Mouse (Mus musculus) spleen, adult 2 months (tissue): ENCODE data around the gene Arfgap3. TPM values are rescaled to one million over a fixed set of nuclear protein-coding genes. Genes with fewer than 3 reads are reported as not detected.
"Not testable (repeated sequence)": the region's sequence is repeated elsewhere in the genome, so short reads cannot be mapped to it uniquely, and the experiment has no call there.

Experiments used
- DNase-seq, 2 experiments: peaks; one replicate each; pipeline versions ENCODE4 v3.0.0 to v3.0.0-alpha.2; 2012 to 2021; ENCODE audit warnings: low spot score in 2 of 2, low read depth in 1 of 2
- H3K27ac ChIP-seq: fragments of 200-500 bp; 2 replicates; pipeline ENCODE4 v1.5.1; 2012; ENCODE audit warnings: low read length, inconsistent platforms; ENCODE audit not compliant: insufficient read depth
- H3K27me3 ChIP-seq: fragments of 200-500 bp; 2 replicates; pipeline ENCODE4 v1.6.1; 2012; ENCODE audit warnings: mild to moderate bottlenecking, moderate library complexity, low read length, inconsistent platforms; ENCODE audit not compliant: control insufficient read depth, insufficient read depth
- H3K36me3 ChIP-seq: fragments of 200-500 bp; 2 replicates; pipeline ENCODE4 v1.6.1; 2012; ENCODE audit warnings: mild to moderate bottlenecking, low read length, inconsistent platforms; ENCODE audit not compliant: control insufficient read depth, insufficient read depth
- H3K4me1 ChIP-seq: fragments of 200-500 bp; 2 replicates; pipeline ENCODE4 v1.6.1; 2011; ENCODE audit warnings: inconsistent platforms; ENCODE audit not compliant: control insufficient read depth, insufficient read depth, insufficient read length
- H3K4me3 ChIP-seq: fragments of 200-500 bp; 2 replicates; pipeline ENCODE4 v1.5.1; 2011; ENCODE audit warnings: mild to moderate bottlenecking, inconsistent platforms; ENCODE audit not compliant: insufficient read depth, insufficient read length; ENCODE audit errors: extremely low read depth
- CTCF ChIP-seq: fragments of 200-500 bp; IDR thresholded peaks from 2 replicates; pipeline ENCODE4 v1.5.1; 2011; ENCODE audit warnings: mild to moderate bottlenecking, inconsistent platforms; ENCODE audit not compliant: insufficient read depth, insufficient read length, insufficient replicate concordance; ENCODE audit errors: extremely low read depth
- POLR2A ChIP-seq: fragments of 200-500 bp; IDR thresholded peaks from 2 replicates; pipeline ENCODE4 v1.6.1; 2011; ENCODE audit warnings: low read depth, low read length, inconsistent platforms
- WGBS: fragments of 180-500 bp; shearing (Covaris S2); methylation state at CpG from one replicate; pipeline ENCODE4 v1.1.7; 2018; 5-methylcytosine and 5-hydroxymethylcytosine counted together
- polyA plus RNA-seq: library from polyadenylated mRNA; depleted of rRNA; stranded (reverse); fragments of >200 nt; gene quantifications from 2 replicates; pipeline ENCODE4 v1.2.3, GENCODE M21; 2012

Gene Arfgap3
- polyA plus RNA-seq, 1 experiment, result 14.6 TPM

DNA sequence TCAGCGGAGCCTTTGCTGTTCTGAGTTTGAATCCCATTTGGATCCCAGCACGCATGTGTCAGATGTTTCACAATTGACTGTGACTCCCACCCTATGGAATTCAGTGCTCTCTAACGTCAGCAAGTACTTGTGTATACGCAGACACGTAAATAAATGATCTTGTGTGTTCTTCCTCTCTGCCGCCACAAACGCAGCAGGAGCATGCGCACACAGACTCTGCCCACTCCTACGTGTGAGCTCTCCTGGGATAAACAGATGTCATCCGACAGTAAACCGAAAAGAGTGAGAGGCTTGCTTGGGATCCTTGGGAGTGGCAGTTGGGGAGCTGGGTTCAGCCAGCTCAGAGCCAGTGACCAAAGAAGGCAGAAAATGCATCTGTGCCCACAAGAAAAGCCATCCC lies 68.7 kb downstream of the Arfgap3 start:
- H3K4me1 ChIP-seq, result no peaks in the 10 kb centered on the region
- H3K4me3 ChIP-seq, result no peak overlapping the region
- TF ChIP-seq POLR2A, result no peak
- no peak for TF ChIP-seq CTCF
- no peaks in the 10 kb centered on the region for H3K27me3 ChIP-seq
- 85% methylated on average over 11 of the region's 11 CpGs for WGBS
- H3K36me3 ChIP-seq, result no peaks in the 10 kb centered on the region
- H3K27ac ChIP-seq, result no peak overlapping the region
- no peak for DNase-seq

DNA sequence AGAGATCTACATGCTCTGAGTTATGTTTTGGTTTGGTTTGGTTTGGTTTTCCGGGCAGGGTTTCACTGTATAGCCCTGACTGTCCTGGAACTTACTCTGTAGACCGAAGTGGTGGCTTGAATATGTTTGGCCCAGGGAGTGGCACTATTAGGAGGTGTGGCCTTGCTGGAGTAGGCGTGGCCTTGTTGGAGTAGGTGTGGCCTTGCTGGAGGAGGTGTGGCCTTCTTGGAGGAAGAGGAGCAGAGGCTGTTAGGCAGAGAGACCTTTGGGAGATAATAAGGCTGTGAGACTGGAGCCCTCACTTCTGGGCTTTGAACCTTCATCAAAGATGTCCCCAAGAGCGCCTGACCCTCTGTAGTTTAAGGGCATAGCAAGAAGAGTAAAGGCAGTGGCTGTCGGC lies 71.5 kb downstream of the Arfgap3 start:
- H3K27me3 ChIP-seq, result no peaks in the 10 kb centered on the region

DNA sequence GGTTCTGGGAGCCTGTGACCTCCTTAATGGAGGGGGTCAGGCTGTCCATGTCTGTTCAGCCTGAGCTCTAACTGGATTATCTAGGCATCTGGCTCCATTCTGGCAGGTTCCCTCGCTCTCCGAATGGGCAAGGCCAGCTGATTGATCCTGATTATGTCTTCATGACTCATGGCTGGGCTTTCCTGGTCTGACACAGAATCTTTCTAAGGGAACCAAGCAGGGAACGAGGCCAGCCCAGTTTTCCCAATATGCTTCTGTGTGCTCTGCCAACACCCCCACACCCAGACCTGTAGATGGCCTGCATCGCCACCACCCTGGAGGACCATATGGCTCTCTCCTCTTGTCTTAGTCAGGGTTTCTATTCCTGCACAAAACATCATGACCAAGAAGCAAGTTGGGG lies 72.6 kb downstream of the Arfgap3 start:
- TF ChIP-seq CTCF, result no peak
- no peak for TF ChIP-seq POLR2A

More for the DNA sequence above, 71.5 kb downstream of the Arfgap3 start:
- no peak overlapping the region for H3K27ac ChIP-seq
- no peak for DNase-seq
- TF ChIP-seq POLR2A (no peak), CTCF (no peak)
- WGBS, result 81% methylated on average over 5 of the region's 5 CpGs
- no peaks in the 10 kb centered on the region for H3K36me3 ChIP-seq
- no peaks in the 10 kb centered on the region for H3K4me1 ChIP-seq
- H3K4me3 ChIP-seq, result no peak overlapping the region

DNA sequence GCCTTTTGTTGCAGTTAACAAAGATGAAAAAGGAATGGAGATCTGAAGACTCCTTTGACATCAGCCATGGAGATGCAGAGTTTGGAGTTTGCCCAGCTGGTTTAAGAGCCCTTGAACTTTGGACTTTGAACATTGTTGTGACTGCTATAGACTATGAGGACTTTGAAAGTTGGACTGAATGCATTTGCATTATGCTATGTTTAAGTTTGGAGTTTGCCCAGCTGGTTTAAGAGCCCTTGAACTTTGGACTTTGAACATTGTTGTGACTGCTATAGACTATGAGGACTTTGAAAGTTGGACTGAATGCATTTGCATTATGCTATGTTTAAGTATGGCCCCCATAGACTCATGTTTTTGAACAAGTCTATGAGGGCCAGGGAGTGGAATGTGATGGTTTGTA lies 75.8 kb downstream of the Arfgap3 start:
- not testable (repeated sequence) for H3K27ac ChIP-seq, DNase-seq, H3K27me3 ChIP-seq, H3K4me3 ChIP-seq, H3K4me1 ChIP-seq, H3K36me3 ChIP-seq

More for the DNA sequence above, 72.6 kb downstream of the Arfgap3 start:
- Histone ChIP-seq H3K27ac (no peak overlapping the region), H3K36me3 (no peaks in the 10 kb centered on the region), H3K27me3 (no peaks in the 10 kb centered on the region), H3K4me3 (no peak overlapping the region), H3K4me1 (no peaks in the 10 kb centered on the region)
- 96% methylated on average over 4 of the region's 4 CpGs for WGBS
- no peak for DNase-seq

DNA sequence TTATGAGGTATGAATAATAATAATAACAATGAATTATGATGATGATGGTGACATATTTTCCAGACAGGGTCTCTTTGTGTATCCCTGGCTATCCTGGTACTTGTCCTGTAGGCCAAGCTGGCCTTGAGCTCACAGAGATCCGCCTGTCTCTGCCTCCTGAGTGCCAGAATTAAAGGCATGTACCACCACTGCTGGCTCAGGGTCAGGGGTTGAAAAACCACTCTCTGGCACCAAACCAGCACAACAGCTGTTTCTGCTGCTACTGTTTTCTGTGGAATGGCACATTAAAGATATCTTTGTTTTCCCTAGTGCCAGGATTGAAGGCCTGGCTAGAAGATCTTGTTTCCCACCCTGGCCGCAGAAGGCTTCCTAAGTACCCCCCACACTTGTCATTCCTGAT lies 77.0 kb downstream of the Arfgap3 start:
- Histone ChIP-seq H3K4me1 (no peaks in the 10 kb centered on the region), H3K4me3 (no peak overlapping the region), H3K27me3 (no peaks in the 10 kb centered on the region), H3K27ac (no peak overlapping the region), H3K36me3 (no peaks in the 10 kb centered on the region)
- TF ChIP-seq CTCF, result no peak
- no peak for TF ChIP-seq POLR2A
- no peak for DNase-seq
- 86% methylated on average over 2 of the region's 2 CpGs for WGBS

DNA sequence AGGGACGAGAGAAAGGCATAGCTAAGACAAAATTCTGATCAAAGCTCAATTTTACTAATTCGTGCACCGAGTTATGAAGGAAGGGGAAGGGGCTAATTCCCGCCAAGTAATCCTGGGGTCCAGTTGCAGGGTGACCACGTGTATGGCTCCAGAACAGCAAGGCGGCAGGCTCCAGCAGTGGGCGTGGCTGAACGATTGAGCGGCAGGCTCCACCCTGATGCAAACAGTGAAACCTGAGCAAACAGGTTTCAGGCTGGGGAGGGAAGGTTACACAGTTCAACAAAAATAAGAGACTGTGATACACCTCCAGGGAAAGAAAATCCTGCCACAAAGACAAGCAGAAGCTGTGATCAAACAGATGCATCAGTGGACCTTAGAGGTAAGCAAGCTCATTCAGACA lies 78.8 kb downstream of the Arfgap3 start:
- WGBS, result 59% methylated on average over 9 of the region's 9 CpGs
- H3K27ac ChIP-seq, result not testable (repeated sequence)

DNA sequence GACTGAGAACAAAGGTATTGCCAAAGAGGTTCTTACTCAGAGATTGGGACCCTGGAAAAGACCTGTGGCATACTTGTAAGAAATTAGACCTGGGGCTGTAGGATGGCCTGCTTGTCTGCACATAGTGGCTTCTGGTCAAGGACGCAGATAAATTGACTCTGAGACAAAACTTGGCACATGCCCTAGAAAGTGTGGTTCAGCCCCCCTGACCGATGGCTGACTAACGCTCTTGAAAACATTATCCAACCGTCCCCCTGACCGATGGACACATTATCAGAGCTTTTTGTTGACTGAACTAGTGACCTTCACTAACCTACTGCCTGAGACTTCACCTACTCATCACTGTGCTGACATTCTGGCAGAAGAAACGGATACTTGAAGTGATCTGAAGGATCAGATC lies 80.1 kb downstream of the Arfgap3 start:
- not testable (repeated sequence) for H3K4me3 ChIP-seq, H3K36me3 ChIP-seq, H3K27ac ChIP-seq, H3K27me3 ChIP-seq, DNase-seq, H3K4me1 ChIP-seq
- 88% methylated on average over 6 of the region's 6 CpGs for WGBS

More for the DNA sequence above, 78.8 kb downstream of the Arfgap3 start:
- not testable (repeated sequence) for H3K36me3 ChIP-seq, H3K27me3 ChIP-seq, DNase-seq, H3K4me3 ChIP-seq, H3K4me1 ChIP-seq

DNA sequence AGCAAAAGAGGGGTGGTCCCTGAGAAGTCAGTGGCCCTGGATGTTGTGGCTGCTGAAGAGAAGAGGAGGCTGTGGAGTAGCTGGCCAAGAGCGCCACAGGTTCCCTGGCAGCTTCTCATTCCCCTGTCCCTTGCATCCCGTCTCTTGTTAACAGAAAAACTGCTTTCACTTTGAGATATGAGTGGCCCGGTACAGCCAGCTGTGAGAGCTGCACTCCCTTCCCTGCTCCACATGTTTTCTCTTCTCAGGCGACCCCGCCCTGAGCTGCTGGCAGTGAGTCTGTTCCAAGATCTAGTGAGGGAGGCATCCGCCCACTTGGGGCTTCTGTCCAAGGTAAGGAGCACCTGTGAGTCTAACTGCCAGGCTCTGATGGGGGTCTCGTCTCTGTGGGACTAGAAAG lies 81.6 kb downstream of the Arfgap3 start:
- not testable (repeated sequence) for H3K36me3 ChIP-seq, H3K4me3 ChIP-seq, H3K27me3 ChIP-seq, DNase-seq, H3K4me1 ChIP-seq, H3K27ac ChIP-seq
- WGBS, result 50% methylated on average over 7 of the region's 7 CpGs
